ENCODE assay signal across 22 mouse cellular contexts in the genomic region with DNA sequence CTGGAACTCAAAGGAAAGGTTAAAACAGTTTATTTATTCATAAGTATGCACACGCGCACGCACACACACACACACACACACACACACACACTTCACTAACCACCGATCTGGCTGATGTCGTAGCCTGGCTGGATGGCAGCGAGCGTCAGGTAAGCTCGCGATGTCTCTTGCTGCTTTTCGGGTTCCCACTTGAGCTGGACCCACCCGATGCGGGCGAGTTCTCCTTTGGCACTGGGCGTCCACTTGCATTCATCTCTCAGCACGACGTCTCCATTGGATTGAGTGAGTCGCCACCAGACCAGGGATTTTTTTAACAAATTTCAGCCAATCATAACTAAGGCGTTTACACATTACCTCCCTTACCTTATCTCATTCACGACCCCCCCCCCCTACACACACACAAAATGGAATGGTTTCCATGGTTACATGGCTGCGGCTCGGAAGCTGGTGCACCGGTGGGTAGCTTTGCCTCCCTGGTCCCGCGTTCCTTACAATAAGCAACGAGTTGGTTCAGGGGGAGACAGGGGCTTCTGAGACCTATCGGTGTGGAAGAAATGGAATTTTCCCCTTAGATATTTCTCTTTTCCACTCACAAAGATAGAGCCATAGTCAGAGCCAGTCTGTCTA. TPM values are rescaled to one million over a fixed set of nuclear protein-coding genes. Genes with fewer than 3 reads are reported as not detected.
DNase-seq lines count a peak whose midpoint lies in the region; ATAC-seq and TF ChIP-seq lines count a peak whose summit lies in the region.
"Had no signal": no experiment of that assay in that cellular context is flagged by ENCODE, and none has a peak within 500 bp of the region (broad histone marks: within the 10 kb centered on the region; RNA-seq: fewer than 3 reads in every experiment).

No protein-coding gene starts in this region.

- ATAC-seq in forebrain, postnatal 0 days: peak; percentile 59; the same call in 1 of the 2 replicates
- ATAC-seq in forebrain, embryonic 14.5 days: no peak
- 0 out of 2 replicates have a peak, but pooled peaks have one; percentile 14 for ATAC-seq in lung, embryonic 14.5 days (ENCODE audit: insufficient read depth)
- no peak for ATAC-seq in forebrain, embryonic 16.5 days
- ATAC-seq: inflammation-experienced regulatory T-cells, adult 6 months had no signal

- 0 out of 2 replicates have a peak, but pooled peaks cover 5% of the 10 kb centered on the region for H3K36me3 ChIP-seq in forebrain, postnatal 0 days (ENCODE audit: insufficient read depth)
- 0 out of 2 replicates have a peak, but pooled peaks cover 6% of the 10 kb centered on the region for H3K36me3 ChIP-seq in forebrain, embryonic 14.5 days (ENCODE audit: control insufficient read depth, insufficient read depth, low read length)
- no peaks in the 10 kb centered on the region for H3K36me3 ChIP-seq in lung, embryonic 14.5 days (ENCODE audit: insufficient read depth)
- H3K36me3 ChIP-seq in testis, adult 2 months (ENCODE audit: control insufficient read depth, insufficient read depth, low read length): no peaks in the 10 kb centered on the region
- peaks cover 5% of the 10 kb centered on the region for H3K36me3 ChIP-seq in forebrain, embryonic 16.5 days (ENCODE audit: control insufficient read depth, insufficient read depth)

- peak overlapping the region; percentile 23; the same call in 1 of the 2 replicates for H3K4me2 ChIP-seq in forebrain, postnatal 0 days (ENCODE audit: low read depth)
- no peak overlapping the region for H3K4me2 ChIP-seq in forebrain, embryonic 14.5 days (ENCODE audit: low read length)
- H3K4me2 ChIP-seq in lung, embryonic 14.5 days: no peak overlapping the region
- H3K4me2 ChIP-seq in forebrain, embryonic 16.5 days (ENCODE audit: low read length): no peak overlapping the region

- WGBS in forebrain, postnatal 0 days: 71% methylated on average over 26 of the region's 26 CpGs
- 73% methylated on average over 26 of the region's 26 CpGs for WGBS in forebrain, embryonic 14.5 days
- WGBS in lung, embryonic 14.5 days: 71% methylated on average over 26 of the region's 26 CpGs
- WGBS in lung, adult 2 months: 58% methylated on average over 26 of the region's 26 CpGs
- 69% methylated on average over 26 of the region's 26 CpGs for WGBS in forebrain, embryonic 16.5 days

- H3K27me3 ChIP-seq in forebrain, postnatal 0 days (ENCODE audit: insufficient read depth, low read length): no peaks in the 10 kb centered on the region
- no peaks in the 10 kb centered on the region for H3K27me3 ChIP-seq in forebrain, embryonic 14.5 days (replicated peaks; ENCODE audit: control insufficient read depth, insufficient read depth, low read length)
- no peaks in the 10 kb centered on the region for H3K27me3 ChIP-seq in lung, embryonic 14.5 days (ENCODE audit: insufficient read depth, low read length)
- H3K27me3 ChIP-seq in testis, adult 2 months (ENCODE audit: control insufficient read depth, insufficient read depth, low read length): no peaks in the 10 kb centered on the region
- H3K27me3 ChIP-seq in forebrain, embryonic 16.5 days (replicated peaks; ENCODE audit: control insufficient read depth, insufficient read depth, low read length): no peaks in the 10 kb centered on the region

- no peak overlapping the region for H3K9ac ChIP-seq in forebrain, postnatal 0 days
- no peak overlapping the region for H3K9ac ChIP-seq in forebrain, embryonic 14.5 days (ENCODE audit: low read length)
- H3K9ac ChIP-seq in lung, embryonic 14.5 days: no peak overlapping the region
- no peak overlapping the region for H3K9ac ChIP-seq in forebrain, embryonic 16.5 days (replicated peaks; ENCODE audit: low read depth, low read length)

- no peaks in the 10 kb centered on the region for H3K4me1 ChIP-seq in forebrain, postnatal 0 days (ENCODE audit: insufficient read depth)
- no peaks in the 10 kb centered on the region; the same call in 1 of the 2 replicates for H3K4me1 ChIP-seq in forebrain, embryonic 14.5 days (ENCODE audit: control insufficient read depth, insufficient read depth, low read length)
- H3K4me1 ChIP-seq in lung, embryonic 14.5 days (ENCODE audit: insufficient read depth): no peaks in the 10 kb centered on the region
- H3K4me1 ChIP-seq in lung, adult 2 months (ENCODE audit: control insufficient read depth, insufficient read depth, low read length): no peaks in the 10 kb centered on the region
- peaks cover 6% of the 10 kb centered on the region for H3K4me1 ChIP-seq in testis, adult 2 months (ENCODE audit: control insufficient read depth, insufficient read depth, low read length)
- no peaks in the 10 kb centered on the region; the same call in 1 of the 2 replicates for H3K4me1 ChIP-seq in forebrain, embryonic 16.5 days (replicated peaks; ENCODE audit: control insufficient read depth, insufficient read depth, low read length)

- DNase-seq in forebrain, postnatal 0 days: peak; percentile 21
- DNase-seq in forebrain, embryonic 14.5 days (ENCODE audit: low spot score): no peak
- DNase-seq in lung, embryonic 14.5 days: no peak
- DNase-seq in lung, adult 2 months: no peak
- DNase-seq in testis, postnatal 10 days (ENCODE audit: low spot score): no peak
- DNase-seq in left cerebral cortex, adult 9 months (ENCODE audit: low spot score in 2 of 2): no peak
- DNase-seq: adrenal gland, postnatal 10 days; cerebellum, adult 11-12 months; cerebellum, postnatal 36 days; gastrocnemius, postnatal 10 days; heart, adult 2 months; heart, postnatal 10 days; kidney, adult 8-10 months; kidney, postnatal 25 days; left cerebral cortex, postnatal 4 days; lung, postnatal 10 days; thymus, postnatal 4 days had no signal

- no peak for TF ChIP-seq CTCF in forebrain, postnatal 0 days (IDR thresholded peaks at IDR 0.05; ENCODE audit: low read depth)
- TF ChIP-seq CTCF in lung, embryonic 14.5 days (IDR thresholded peaks at IDR 0.05; ENCODE audit: low read depth): no peak
- no peak for TF ChIP-seq CTCF in lung, adult 2 months (IDR thresholded peaks at IDR 0.05; ENCODE audit: insufficient read depth, low read length)
- no peak for TF ChIP-seq CTCF in testis, adult 2 months (IDR thresholded peaks at IDR 0.05; ENCODE audit: control insufficient read depth, insufficient read depth, insufficient replicate concordance, low read depth, low read length)

- no peaks in the 10 kb centered on the region for H3K9me3 ChIP-seq in forebrain, postnatal 0 days (ENCODE audit: low read length)
- no peaks in the 10 kb centered on the region for H3K9me3 ChIP-seq in forebrain, embryonic 14.5 days (replicated peaks; ENCODE audit: control insufficient read depth, low read length)
- no peaks in the 10 kb centered on the region for H3K9me3 ChIP-seq in lung, embryonic 14.5 days (ENCODE audit: low read depth, low read length)
- H3K9me3 ChIP-seq in forebrain, embryonic 16.5 days (ENCODE audit: control insufficient read depth, low read length): no peaks in the 10 kb centered on the region

- TF ChIP-seq POLR2A in lung, adult 2 months (IDR thresholded peaks at IDR 0.05; ENCODE audit: borderline replicate concordance, extremely low read depth, low read depth, low read length): no peak
- TF ChIP-seq POLR2A in testis, adult 2 months (IDR thresholded peaks at IDR 0.05; ENCODE audit: control insufficient read depth, low read depth, low read length): no peak

- no peak overlapping the region for H3K4me3 ChIP-seq in forebrain, postnatal 0 days (ENCODE audit: low read depth, low read length)
- H3K4me3 ChIP-seq in forebrain, embryonic 14.5 days (ENCODE audit: low read depth, low read length): no peak overlapping the region
- H3K4me3 ChIP-seq in lung, embryonic 14.5 days (ENCODE audit: low read depth, low read length): no peak overlapping the region
- H3K4me3 ChIP-seq in lung, adult 2 months (replicated peaks; ENCODE audit: extremely low read depth, low read depth, low read length): no peak overlapping the region
- H3K4me3 ChIP-seq in testis, adult 2 months (ENCODE audit: control insufficient read depth, low read depth, low read length): peak overlapping the region; percentile 82
- H3K4me3 ChIP-seq in forebrain, embryonic 16.5 days (replicated peaks; ENCODE audit: low read length): no peak overlapping the region
- H3K4me3 ChIP-seq: heart, adult 2 months had no signal

- no peak overlapping the region for H3K27ac ChIP-seq in forebrain, postnatal 0 days (ENCODE audit: low read depth, low read length)
- no peak overlapping the region for H3K27ac ChIP-seq in forebrain, embryonic 14.5 days (ENCODE audit: low read depth, low read length)
- no peak overlapping the region for H3K27ac ChIP-seq in lung, embryonic 14.5 days (ENCODE audit: low read depth)
- H3K27ac ChIP-seq in testis, adult 2 months (ENCODE audit: control insufficient read depth, insufficient read depth, low read depth, low read length): no peak overlapping the region
- no peak overlapping the region for H3K27ac ChIP-seq in forebrain, embryonic 16.5 days (ENCODE audit: low read length)
- H3K27ac ChIP-seq: heart, adult 2 months had no signal

RNA-seq across cellular contexts. Expression of a gene that starts 10.5 kb away (rescaled TPM):
- total RNA-seq in forebrain, postnatal 0 days (2014; rRNA removed): 0.08 and 0.29 TPM in 2 replicates
- 0.08 TPM in 1 of 2 replicates, not detected in the other for polyA plus RNA-seq in forebrain, postnatal 0 days (2015; fragmentation: Nextera tagmentation; extraction: Ambion mirVana)
- polyA plus RNA-seq in forebrain, embryonic 14.5 days (2014; fragmentation: Nextera tagmentation; extraction: Ambion mirVana): not detected in 2 replicates
- 0.29 and 2.5 TPM in 2 replicates for polyA plus RNA-seq in lung, embryonic 14.5 days (2014; fragmentation: Nextera tagmentation; extraction: Ambion mirVana)
- polyA plus RNA-seq in lung, adult 2 months (2012; rRNA removed): 8.3 and 16.0 TPM in 2 replicates
- not detected in 2 replicates for polyA plus RNA-seq in testis, adult 2 months (2012; rRNA removed)
- polyA plus RNA-seq in forebrain, embryonic 16.5 days (2015; fragmentation: Nextera tagmentation; extraction: Ambion mirVana): not detected in 2 replicates
- total RNA-seq: layer of hippocampus, postnatal 14 days; left cerebral cortex, postnatal 4 days; megakaryocyte-erythroid progenitor cell, adult 5-6 weeks had no signal
- polyA plus RNA-seq: inflammation-experienced regulatory T-cells, adult 6 months had no signal

RNA-seq across cellular contexts. Expression of a gene that starts 25.9 kb away (rescaled TPM):
- 30.5 and 32.1 TPM in 2 replicates for total RNA-seq in forebrain, postnatal 0 days (2014; rRNA removed)
- polyA plus RNA-seq in forebrain, postnatal 0 days (2015; fragmentation: Nextera tagmentation; extraction: Ambion mirVana): 81.5 and 85.7 TPM in 2 replicates
- polyA plus RNA-seq in forebrain, embryonic 14.5 days (2014; fragmentation: Nextera tagmentation; extraction: Ambion mirVana): 89.6 and 104 TPM in 2 replicates
- polyA plus RNA-seq in lung, embryonic 14.5 days (2014; fragmentation: Nextera tagmentation; extraction: Ambion mirVana): 87.3 and 88.6 TPM in 2 replicates
- polyA plus RNA-seq in lung, adult 2 months (2012; rRNA removed): 1.9 and 4.4 TPM in 2 replicates
- 17.9 and 23.5 TPM in 2 replicates for polyA plus RNA-seq in testis, adult 2 months (2012; rRNA removed)
- 87.5 and 95.2 TPM in 2 replicates for polyA plus RNA-seq in forebrain, embryonic 16.5 days (2015; fragmentation: Nextera tagmentation; extraction: Ambion mirVana)

RNA-seq across cellular contexts. Expression of a gene that starts 52.1 kb away (rescaled TPM):
- total RNA-seq in forebrain, postnatal 0 days (2014; rRNA removed): 11.8 and 18.4 TPM in 2 replicates
- 7.4 and 11.9 TPM in 2 replicates for polyA plus RNA-seq in forebrain, postnatal 0 days (2015; fragmentation: Nextera tagmentation; extraction: Ambion mirVana)
- polyA plus RNA-seq in forebrain, embryonic 14.5 days (2014; fragmentation: Nextera tagmentation; extraction: Ambion mirVana): 2.0 and 3.4 TPM in 2 replicates
- polyA plus RNA-seq in lung, embryonic 14.5 days (2014; fragmentation: Nextera tagmentation; extraction: Ambion mirVana): 0.12 TPM in 1 of 2 replicates, not detected in the other
- polyA plus RNA-seq in lung, adult 2 months (2012; rRNA removed): 0.19 and 0.43 TPM in 2 replicates
- 0.08 and 0.12 TPM in 2 replicates for polyA plus RNA-seq in testis, adult 2 months (2012; rRNA removed)
- 3.2 and 6.2 TPM in 2 replicates for polyA plus RNA-seq in forebrain, embryonic 16.5 days (2015; fragmentation: Nextera tagmentation; extraction: Ambion mirVana)
- total RNA-seq: megakaryocyte-erythroid progenitor cell, adult 5-6 weeks had no signal
- polyA plus RNA-seq: inflammation-experienced regulatory T-cells, adult 6 months had no signal

Comparison
In these comparisons a context has a peak if more than half of its experiments do, and no peak if none do; other contexts are left out.
1. ATAC-seq: peak in forebrain, postnatal 0 days (single experiment) and lung, embryonic 14.5 days (single experiment); none in forebrain, embryonic 14.5 days (single experiment) and forebrain, embryonic 16.5 days (single experiment).